Mouse (Mus musculus): ENCODE data around the gene Rep15.

- TF ChIP-seq ZNF384 (IDR thresholded peaks at IDR 0.05; ENCODE audit: low read depth, low read length), result no peak
- TF ChIP-seq MAFK (IDR thresholded peaks at IDR 0.05; ENCODE audit: insufficient read depth, low read depth, low read length), result no peak
- TF ChIP-seq HCFC1 (IDR thresholded peaks at IDR 0.05; ENCODE audit: borderline replicate concordance, insufficient read depth, low read length), result no peak
- no peak for TF ChIP-seq ZC3H11A (IDR thresholded peaks at IDR 0.05; ENCODE audit: borderline replicate concordance, low read depth, low read length)
- TF ChIP-seq CHD2 (IDR thresholded peaks at IDR 0.05; ENCODE audit: low read depth, low read length), result no peak
These were observed 20.4 kb upstream of the Rep15 start for GRCm38 (mm10) chr6:147011977-147012376.

Data from ES-E14 (cell line).